Mouse (Mus musculus) splenic B cell, adult 2 months (primary cell): ENCODE data around the gene March5.

Experiments
- DNase-seq: peaks from one replicate; pipeline ENCODE4 v3.0.0-alpha.2; 2011; ENCODE audit warnings: low read depth, low spot score
- H3K27me3 ChIP-seq: 2 replicates; pipeline ENCODE4 v1.6.1; 2012; ENCODE audit warnings: mild to moderate bottlenecking, low read length, moderate library complexity, mixed read lengths; ENCODE audit not compliant: control insufficient read depth, poor library complexity, insufficient read depth, severe bottlenecking
- H3K36me3 ChIP-seq: 2 replicates; pipeline ENCODE4 v1.6.1; 2012; ENCODE audit warnings: mild to moderate bottlenecking, low read length, moderate library complexity, mixed read lengths; ENCODE audit not compliant: control insufficient read depth, poor library complexity, insufficient read depth, severe bottlenecking

Gene March5

DNA sequence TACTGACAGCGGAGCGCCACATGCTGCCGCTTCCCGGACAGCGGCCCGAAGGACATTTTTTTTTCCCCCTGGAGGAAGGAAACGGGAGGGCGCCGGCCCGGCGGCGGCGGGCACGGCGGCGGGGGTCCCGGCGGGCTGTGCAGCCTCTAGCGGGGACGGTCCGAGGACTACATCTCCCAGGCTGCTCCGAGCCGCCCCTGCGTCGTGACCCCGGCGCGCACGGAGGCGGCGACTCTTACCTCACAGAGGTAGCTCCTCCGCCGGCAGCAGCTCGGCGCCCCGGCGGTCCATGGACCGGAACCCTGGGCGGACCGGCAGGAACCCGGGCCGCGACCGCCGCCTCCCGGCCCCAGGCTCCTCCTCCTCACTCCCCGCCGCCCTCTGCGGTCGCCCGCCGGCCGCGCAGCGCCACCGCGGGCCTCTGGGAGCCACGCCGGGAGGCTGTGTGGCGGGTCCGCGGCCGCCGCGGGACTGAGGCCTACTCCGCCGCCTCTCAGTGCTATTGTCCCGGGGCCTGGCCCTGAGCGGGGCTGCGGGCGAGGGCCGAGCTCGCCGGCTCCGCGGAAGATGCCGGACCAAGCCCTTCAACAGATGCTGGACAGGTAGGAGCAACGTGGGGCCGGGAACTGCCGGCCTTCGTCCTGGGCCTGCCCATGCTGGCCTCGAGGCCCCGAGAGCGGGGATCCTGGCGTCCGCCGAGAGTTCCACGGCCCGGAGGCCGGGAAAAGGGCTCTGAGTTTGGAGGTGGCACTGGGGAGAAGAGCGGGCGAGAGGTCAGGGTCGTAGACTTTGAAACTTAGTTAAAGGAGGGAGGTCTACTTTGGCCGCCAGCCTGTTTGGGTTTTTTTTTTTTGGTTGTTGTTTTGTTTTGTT lies at the start of gene March5:
TSS of gene March5 (plus strand) at position 241 of the 873 bp plus-strand sequence.
- H3K27me3 ChIP-seq, result no peaks in the 10 kb centered on the region
- peak; percentile 88 for DNase-seq

DNA sequence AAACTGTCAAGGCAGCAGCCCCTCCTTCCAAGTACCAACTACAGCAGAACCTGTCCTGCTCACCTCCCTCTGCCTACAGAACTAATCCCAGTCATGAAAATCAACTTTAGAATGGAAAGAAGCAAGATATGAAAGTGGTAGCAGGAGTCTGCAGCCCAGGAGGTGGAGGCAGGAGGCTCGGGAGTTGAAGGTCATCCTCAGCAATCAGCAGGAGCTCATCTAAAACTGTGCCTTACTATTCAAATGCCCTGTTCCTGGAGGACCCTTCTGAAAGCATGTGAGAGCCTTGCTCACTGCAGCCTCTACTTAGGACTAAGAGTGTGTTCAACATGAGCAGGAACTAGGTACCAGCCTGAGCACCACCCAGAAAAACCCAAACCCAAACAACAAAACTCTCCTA lies 35.2 kb upstream of the March5 start:
- Histone ChIP-seq H3K36me3 (no peaks in the 10 kb centered on the region), H3K27me3 (no peaks in the 10 kb centered on the region)
- no peak for DNase-seq

More for the DNA sequence above, at the start of gene March5:
- H3K36me3 ChIP-seq, result no peaks in the 10 kb centered on the region

DNA sequence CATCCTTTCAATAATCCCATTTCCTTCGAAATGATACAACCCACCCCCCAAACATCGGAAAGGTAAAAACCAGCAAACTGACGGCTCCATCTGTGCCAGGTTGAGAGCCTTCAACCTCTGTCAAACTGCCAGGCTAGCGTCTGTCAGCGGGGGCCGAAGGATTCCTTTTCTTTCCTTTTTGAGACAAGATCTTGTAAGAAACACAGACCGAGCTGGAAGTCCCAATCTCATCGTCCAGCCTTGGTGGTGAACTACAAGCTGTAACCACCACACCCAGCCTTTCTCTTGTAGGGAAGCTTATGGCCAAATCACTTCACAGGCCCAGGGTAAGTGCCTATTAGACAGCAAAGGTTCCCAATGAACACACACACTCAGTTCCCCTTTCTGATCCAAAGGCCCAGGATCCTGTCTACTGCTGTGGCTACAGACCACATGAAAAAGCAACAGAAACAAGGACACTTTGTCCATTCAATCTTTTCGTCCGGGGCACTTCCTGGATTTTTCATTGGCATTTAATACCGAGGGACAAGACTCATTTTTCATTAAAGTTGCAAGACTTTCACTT lies 34.7 kb upstream of the March5 start:
- no peaks in the 10 kb centered on the region for H3K27me3 ChIP-seq
- no peak for DNase-seq

DNA sequence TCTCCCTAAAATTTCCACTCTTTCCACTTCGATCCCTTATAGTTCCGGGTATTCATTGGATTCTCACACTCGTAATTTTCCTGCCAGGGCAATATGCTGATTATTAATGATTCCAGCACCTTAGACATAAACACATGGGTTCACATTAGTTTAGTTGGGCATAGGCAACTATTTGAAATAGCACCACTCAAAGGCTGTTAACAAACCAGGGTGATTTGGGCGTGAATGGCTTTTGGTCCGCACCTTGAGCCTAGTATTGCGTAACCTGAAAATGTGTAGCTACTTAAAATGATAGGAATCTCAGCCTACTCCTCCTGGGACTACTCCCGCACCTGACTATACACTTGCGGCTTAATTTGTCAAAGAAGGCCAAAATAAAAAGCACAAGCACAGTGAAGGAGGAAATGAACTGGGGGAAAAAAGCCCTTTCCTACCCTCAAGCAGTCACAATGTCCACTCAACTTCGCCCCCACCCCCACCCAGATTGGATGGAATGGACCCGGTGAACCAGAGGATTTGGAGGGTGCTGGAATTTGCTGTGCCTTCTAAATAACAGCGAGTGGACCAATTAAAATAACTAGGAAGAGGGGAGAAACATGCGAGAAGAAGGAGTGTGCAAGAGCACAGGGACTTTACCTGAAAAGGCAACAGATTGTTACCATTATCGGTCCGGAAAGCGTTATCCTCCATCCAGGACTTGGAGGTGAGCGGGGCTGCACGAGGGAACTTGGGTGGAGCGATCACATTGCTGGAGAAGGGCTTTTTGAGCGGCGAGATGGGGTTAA lies 33.8 kb upstream of the March5 start:
- peak; percentile 11 for DNase-seq
- Histone ChIP-seq H3K36me3 (no peaks in the 10 kb centered on the region), H3K27me3 (peaks cover 3% of the 10 kb centered on the region; the same call in 1 of the 2 replicates)

More for the DNA sequence above, 34.7 kb upstream of the March5 start:
- H3K36me3 ChIP-seq, result no peaks in the 10 kb centered on the region

DNA sequence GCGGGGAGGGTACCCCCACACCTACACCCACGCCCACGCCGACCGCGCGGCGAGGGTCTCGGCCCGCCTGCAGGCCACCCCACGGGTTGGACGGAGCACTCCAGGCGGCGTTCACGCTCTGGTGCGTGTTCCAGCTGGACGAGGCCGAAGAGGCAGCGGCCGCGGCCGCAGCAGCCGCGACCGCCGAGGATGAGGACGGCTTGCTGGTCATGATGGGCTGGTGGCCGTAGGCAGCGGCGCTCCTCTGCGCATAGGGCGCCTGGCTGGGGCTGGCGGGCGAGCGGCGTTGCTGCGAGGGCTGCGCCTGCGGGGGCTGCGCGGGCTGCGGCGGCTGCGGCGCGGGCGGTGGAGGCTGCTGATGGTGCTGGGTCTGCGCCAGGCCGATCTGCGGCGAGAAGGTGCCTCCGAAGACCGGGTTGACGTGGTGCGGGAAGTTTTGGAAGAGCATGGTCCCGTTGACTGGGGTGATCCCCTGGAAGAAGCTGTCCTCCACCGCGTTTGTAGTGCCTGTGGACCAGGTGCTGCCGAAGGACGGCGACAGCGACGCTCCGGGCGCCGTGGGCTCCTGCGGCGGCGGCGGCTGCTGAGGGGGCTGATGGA lies 33.1 kb upstream of the March5 start:
- peaks cover 3% of the 10 kb centered on the region; the same call in 1 of the 2 replicates for H3K27me3 ChIP-seq
- no peaks in the 10 kb centered on the region for H3K36me3 ChIP-seq
- peak; percentile 32 for DNase-seq

DNA sequence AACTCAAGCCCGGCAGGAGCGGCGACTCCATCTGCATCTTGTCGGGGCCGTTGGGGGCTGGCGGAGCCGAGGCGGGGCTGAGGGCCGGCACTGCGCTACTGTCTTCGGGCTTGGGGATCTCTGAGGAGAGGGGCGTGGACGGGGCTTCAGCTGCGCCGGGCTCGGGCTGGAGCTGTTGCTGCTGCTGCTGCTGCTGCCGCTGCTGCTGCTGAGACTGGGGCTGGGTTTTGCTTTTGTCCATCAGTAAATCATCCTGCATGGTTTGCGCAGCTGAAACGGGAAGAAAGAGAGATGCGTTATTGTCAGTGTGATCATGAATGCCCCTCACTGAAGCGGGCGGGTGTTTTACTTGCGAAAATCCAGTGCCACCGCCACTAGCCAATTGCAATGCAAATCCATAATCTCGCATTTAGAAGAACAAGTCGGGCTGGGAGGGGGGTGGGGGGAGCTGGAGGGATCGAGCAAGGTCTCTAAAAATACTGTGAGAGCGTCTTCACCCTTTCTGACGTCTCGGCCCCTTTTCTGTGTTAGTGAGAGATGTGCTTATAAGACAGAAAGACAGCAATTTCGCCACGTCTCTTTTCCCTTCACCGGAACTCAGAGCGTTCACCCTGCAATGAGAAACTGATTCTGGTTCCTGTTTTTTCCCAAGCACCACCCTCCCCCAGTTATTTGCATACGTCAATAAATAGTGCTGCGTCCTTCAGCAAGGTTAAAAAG lies 32.5 kb upstream of the March5 start:
- peak; percentile 65 for DNase-seq
- Histone ChIP-seq H3K27me3 (peaks cover 3% of the 10 kb centered on the region), H3K36me3 (no peaks in the 10 kb centered on the region)

DNA sequence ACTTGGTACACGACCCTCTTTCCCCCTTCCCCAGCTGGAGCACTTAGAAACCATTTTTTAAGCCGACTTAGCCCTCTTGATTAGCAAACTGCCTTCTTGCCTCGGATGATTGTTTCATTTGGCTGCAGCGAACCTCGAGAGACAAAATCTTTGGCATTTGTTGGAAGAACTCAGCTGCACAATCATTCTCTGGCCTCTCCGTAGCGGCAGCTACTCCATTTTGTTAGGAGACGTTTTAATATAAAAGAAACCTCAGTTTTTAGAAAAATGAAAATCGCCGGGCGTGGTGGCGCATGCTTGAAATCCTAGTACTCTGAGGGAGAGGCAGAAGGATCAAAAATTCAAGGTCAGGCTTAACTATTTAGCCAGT lies 31.9 kb upstream of the March5 start:
- peaks cover 3% of the 10 kb centered on the region for H3K27me3 ChIP-seq
- DNase-seq, result no peak
- H3K36me3 ChIP-seq, result no peaks in the 10 kb centered on the region

DNA sequence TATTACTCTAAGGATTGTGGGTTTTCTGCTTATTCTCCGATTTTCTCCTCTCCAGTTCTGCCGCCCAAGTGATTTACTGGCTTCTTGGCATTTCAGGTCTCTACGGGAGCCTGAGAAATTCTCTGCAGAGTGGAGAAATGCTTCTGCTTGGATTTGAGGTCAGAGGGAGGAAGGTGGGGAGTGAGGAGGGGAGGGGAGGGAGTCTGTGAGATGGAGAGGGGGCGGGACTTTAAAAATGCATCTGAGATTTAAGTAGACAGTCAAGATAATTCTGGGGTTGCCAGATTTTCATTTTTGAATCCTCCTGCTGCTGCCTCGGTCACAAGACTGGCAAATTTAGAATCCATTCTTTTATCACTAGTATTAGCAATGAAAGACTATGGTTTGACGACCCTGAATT lies 31.4 kb upstream of the March5 start:
- Histone ChIP-seq H3K27me3 (peaks cover 3% of the 10 kb centered on the region), H3K36me3 (no peaks in the 10 kb centered on the region)
- no peak for DNase-seq

DNA sequence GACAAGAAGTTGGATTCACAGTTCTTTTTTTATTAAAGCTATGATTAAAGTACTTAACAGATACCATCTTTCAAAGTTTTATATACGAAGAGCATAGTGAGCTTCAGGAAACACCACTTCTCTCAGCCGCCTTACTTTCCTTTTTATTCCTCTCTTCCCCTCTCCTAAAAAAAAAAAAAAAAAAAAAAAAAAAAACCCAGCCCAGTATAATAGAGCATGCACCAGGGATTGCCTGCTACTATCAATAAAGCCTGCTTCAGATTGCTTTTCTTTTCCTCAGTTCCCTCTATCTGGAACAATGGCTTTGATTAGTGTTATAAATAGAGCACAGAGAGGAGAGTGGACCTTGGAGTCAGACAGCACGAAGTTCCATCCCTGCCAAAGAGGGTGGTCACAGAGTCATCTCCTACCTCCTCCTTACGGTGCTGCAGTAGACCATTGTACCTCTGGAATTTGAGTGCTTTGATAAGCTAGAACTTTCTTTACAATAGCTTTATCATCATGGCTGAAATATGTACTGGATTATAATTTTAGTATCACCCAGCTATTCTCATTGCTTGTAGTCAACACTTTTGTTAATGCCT lies 30.4 kb upstream of the March5 start:
- Histone ChIP-seq H3K27me3 (peaks cover 3% of the 10 kb centered on the region), H3K36me3 (no peaks in the 10 kb centered on the region)
- DNase-seq, result no peak

DNA sequence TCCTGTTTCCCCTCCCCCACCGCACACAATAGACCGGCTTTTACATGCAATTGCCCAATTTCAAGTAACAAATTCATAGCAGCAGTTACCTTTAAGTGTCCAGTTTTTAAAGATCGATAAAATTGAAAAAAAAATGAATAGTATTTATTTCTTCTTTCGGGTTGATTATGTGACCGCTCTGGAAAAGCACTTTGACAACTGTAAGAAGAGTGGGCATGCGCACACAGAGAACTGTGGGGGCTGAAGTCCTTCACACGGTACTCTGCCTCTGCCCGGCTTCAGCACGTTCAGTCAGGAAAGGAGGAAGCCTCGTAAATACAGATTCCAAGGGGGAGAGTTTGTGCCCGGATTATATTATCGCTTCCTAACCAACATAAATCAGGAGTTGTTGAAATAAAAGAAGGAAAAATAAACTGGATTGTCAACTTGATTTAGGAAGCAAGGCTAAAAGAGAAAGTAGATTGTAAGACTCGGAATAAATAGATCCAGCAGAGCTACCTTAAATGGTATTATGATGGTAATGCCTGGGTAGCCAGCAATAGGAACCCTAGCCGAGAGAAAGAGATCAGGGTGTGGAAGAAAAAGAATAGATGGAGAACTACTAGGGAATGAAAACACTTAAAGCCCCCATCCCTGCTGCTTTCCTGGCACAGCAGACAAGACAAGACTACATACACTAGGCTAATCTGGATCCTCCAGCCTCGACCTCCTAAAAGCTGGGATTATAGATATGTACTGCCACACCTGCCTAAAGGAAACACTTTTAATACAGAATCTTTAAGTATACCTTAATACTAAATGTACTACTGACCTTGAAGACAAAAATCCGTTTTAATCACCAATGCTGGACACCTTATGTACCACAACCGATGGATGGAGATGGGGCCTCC lies 29.3 kb upstream of the March5 start:
- Histone ChIP-seq H3K36me3 (no peaks in the 10 kb centered on the region), H3K27me3 (peaks cover 3% of the 10 kb centered on the region)
- DNase-seq, result peak; percentile 44

DNA sequence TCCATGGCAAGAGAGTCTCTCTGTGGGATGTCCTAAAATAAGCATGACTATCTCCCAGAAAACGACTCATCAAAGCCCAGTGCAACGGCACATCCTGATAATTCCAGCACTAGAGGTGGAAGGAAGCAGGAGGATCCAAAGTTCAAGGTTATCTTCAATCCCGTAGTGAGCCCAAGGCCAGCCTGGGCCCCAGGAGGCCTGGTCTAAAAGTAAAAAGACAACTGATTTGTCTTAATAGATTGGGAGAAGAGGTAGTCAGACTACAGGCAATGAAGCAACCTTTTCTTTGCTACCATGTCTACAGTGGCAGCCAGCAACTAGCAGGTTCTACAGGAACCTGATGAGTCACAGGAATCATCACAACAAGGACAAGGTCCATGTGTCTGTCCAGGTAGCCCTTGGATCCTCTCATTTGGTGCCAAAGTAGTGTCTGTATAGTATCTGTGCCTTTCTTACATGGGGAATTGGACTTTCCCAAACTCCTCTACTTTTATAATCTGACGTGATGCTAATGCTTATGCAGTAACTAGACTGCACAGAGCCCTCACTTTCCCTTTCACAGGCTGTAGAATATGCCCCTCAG lies 18.9 kb upstream of the March5 start:
- no peak for DNase-seq
- no peaks in the 10 kb centered on the region for H3K27me3 ChIP-seq
- H3K36me3 ChIP-seq, result no peaks in the 10 kb centered on the region

DNA sequence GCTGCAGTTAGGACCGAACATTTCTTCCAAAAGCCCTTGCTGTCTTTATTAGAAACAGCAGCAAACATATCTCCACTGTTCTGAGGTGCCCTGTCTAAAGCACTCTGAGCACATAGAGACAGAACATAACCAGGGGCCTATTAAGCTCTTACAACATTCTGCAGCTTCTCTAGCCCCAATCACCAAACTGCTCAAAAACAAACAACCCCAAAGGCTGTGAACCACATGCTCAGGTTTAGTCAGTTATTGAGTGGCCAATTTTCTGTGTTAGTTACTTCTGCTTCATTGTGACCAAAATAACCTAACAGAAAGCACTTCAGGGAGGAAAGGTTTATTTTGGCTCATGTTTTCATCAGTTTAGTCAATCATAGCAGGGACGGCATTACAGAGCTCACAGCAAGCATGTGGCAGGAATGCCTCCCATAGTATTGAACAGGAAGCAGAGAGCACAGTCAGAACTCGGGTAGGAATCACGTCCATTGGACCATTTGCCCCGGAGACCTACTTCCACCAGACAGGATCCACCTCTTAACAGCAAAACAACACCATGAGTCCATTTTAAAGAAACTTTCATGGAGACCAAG lies 14.8 kb upstream of the March5 start:
- no peaks in the 10 kb centered on the region for H3K36me3 ChIP-seq
- no peak for DNase-seq
- H3K27me3 ChIP-seq, result no peaks in the 10 kb centered on the region; the same call in 1 of the 2 replicates
